In the genomic region with DNA sequence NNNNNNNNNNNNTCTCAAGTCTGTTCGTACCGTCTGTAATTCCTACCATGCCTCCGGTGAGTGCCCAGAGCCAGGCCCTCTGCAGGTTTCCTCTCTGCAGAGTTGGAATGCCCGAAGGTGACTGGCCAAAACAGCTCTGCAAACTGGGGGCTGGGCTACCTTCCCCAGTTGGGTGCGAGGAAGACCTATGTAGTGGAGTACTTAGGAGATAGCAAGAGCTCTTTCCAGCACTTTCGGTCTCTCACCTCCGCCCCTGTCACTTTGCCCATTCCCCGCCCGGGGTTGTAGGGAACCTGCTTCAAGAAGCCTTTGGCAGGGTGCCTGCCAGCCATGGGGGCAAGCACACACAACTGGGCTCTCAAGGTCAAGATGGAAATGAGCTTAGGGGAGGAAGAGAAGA, we compare ENCODE assay signal across 8 mouse cellular contexts. TPM values are rescaled to one million over a fixed set of nuclear protein-coding genes. Genes with fewer than 3 reads are reported as not detected.
DNase-seq lines count a peak whose midpoint lies in the region; ATAC-seq lines count a peak whose summit lies in the region.

No protein-coding gene starts in this region.

- H3K4me2 ChIP-seq in hindbrain, embryonic 11.5 days (replicated peaks; ENCODE audit: low read depth, low read length), result peak overlapping the region; percentile 37

- peak overlapping the region; percentile 56; the same call in 1 of the 2 replicates for H3K9ac ChIP-seq in hindbrain, embryonic 11.5 days (ENCODE audit: low read depth, low read length)

- no peaks in the 10 kb centered on the region for H3K9me3 ChIP-seq in hindbrain, embryonic 11.5 days (ENCODE audit: control insufficient read depth, low read length)

- H3K27ac ChIP-seq in hindbrain, embryonic 11.5 days (ENCODE audit: low read depth, low read length), result no peak overlapping the region

- ATAC-seq in hindbrain, embryonic 11.5 days (ENCODE audit: low FRiP score), result peak; percentile 18; the same call in 1 of the 2 replicates

- H3K27me3 ChIP-seq in hindbrain, embryonic 11.5 days (ENCODE audit: control insufficient read depth, insufficient read depth, low read length), result no peaks in the 10 kb centered on the region; the same call in 1 of the 2 replicates

- DNase-seq in embryo, embryonic 10.5 days (ENCODE audit: low spot score), result peak; percentile 5
- no peak for DNase-seq in embryo, embryonic 9.5 days (ENCODE audit: extremely low spot score)
- DNase-seq in thymus, postnatal 4 days, result peak; percentile 16
- no peak for DNase-seq in thymus, postnatal 25 days
- no peak for DNase-seq in hindbrain, embryonic 11.5 days (ENCODE audit: low spot score)
- DNase-seq in layer of hippocampus, postnatal 36 days, result peak; percentile 12 to 19
- peak; percentile 18 for DNase-seq in neural tube, embryonic 10.5 days (ENCODE audit: extremely low spot score, low spot score)
- DNase-seq in T-cell, adult 2 months (ENCODE audit: low spot score), result no peak

- H3K4me1 ChIP-seq in hindbrain, embryonic 11.5 days (replicated peaks; ENCODE audit: control insufficient read depth, insufficient read depth, low read length), result no peaks in the 10 kb centered on the region

- H3K4me3 ChIP-seq in hindbrain, embryonic 11.5 days (ENCODE audit: low read depth, low read length), result peak overlapping the region; percentile 31

- 28% methylated on average over 9 of the region's 9 CpGs for WGBS in hindbrain, embryonic 11.5 days

- no peaks in the 10 kb centered on the region for H3K36me3 ChIP-seq in hindbrain, embryonic 11.5 days (ENCODE audit: control insufficient read depth, insufficient read depth, low read length)

RNA-seq across cellular contexts. Expression of gene Tmem35a, which starts 1.3 kb away (rescaled TPM):
- polyA plus RNA-seq in hindbrain, embryonic 11.5 days (2014; fragmentation: Nextera tagmentation; extraction: Ambion mirVana), result 27.9 and 31.5 TPM in 2 replicates
- total RNA-seq in layer of hippocampus, postnatal 36 days (2021), result 10 to 100 TPM; 54.5 to 54.8 TPM

RNA-seq across cellular contexts. Expression of gene Cenpi, which starts 11.6 kb away (rescaled TPM):
- polyA plus RNA-seq in hindbrain, embryonic 11.5 days (2014; fragmentation: Nextera tagmentation; extraction: Ambion mirVana), result 27.6 and 28.2 TPM in 2 replicates
- 1 to 10 TPM in 1 of 2 experiments, under 1 TPM in 1; 0.45 to 1.1 TPM for total RNA-seq in layer of hippocampus, postnatal 36 days (2021)

RNA-seq across cellular contexts. Expression of gene Trmt2b, which starts 19.5 kb away (rescaled TPM):
- polyA plus RNA-seq in hindbrain, embryonic 11.5 days (2014; fragmentation: Nextera tagmentation; extraction: Ambion mirVana), result 7.3 and 7.6 TPM in 2 replicates
- 10 to 100 TPM in 1 of 2 experiments, 1 to 10 TPM in 1; 8.9 to 10.5 TPM for total RNA-seq in layer of hippocampus, postnatal 36 days (2021)

Comparison
In these comparisons a context has a peak if more than half of its experiments do, and no peak if none do; other contexts are left out.
1. DNase-seq: peak in embryo, embryonic 10.5 days (single experiment), thymus, postnatal 4 days (single experiment), layer of hippocampus, postnatal 36 days (2 of 2) and neural tube, embryonic 10.5 days (single experiment); none in embryo, embryonic 9.5 days (single experiment), thymus, postnatal 25 days (single experiment), hindbrain, embryonic 11.5 days (single experiment) and T-cell, adult 2 months (single experiment).